Mouse (Mus musculus): Measurements from ENCODE around the gene Sh2b1. TPM values are rescaled to one million over a fixed set of nuclear protein-coding genes. Genes with fewer than 3 reads are reported as not detected.

Gene Sh2b1
- polyA plus RNA-seq, 1 experiment from 2014 or later, result 36.3 TPM

DNA sequence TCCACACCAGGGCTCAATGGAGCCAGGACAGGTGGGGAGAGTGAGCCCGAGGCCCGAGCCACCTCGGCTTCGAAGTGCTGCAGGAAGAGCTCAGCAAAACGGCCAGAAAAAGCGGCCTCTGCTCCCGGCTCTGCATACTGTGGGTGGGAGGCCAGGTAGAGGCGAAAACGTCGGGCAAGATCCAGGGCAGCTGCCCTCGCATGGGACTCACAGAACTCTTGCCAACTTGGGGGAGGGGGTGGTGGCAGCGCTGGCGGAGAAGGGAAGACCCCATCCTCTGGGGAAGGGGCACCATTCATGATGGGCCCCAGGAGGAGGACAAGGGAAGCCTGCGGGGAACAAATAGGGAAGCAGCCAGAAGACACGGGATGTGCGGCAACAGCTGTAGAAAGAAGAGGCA lies 2.5 kb downstream of the Sh2b1 start:
- no peak overlapping the region for H3K9ac ChIP-seq (replicated peaks; ENCODE audit: low read length)
- H3K4me2 ChIP-seq (ENCODE audit: low read depth, low read length), result no peak overlapping the region
- H3K27me3 ChIP-seq (ENCODE audit: control insufficient read depth, insufficient read depth, low read length), result no peaks in the 10 kb centered on the region
- DNase-seq (ENCODE audit: low spot score) (no peak), ATAC-seq (replicated peaks; ENCODE audit: insufficient number of reproducible peaks, low FRiP score, low TSS enrichment, low read depth) (no peak)
- no peak overlapping the region for H3K27ac ChIP-seq (replicated peaks; ENCODE audit: low read depth, low read length)
- no peak overlapping the region for H3K4me3 ChIP-seq (ENCODE audit: low read depth, low read length)
- WGBS, result 93% methylated on average over 16 of the region's 16 CpGs
- no peaks in the 10 kb centered on the region for H3K9me3 ChIP-seq (replicated peaks; ENCODE audit: control insufficient read depth, low read length)
- peaks cover 3% of the 10 kb centered on the region; the same call in 1 of the 2 replicates for H3K36me3 ChIP-seq (replicated peaks; ENCODE audit: control insufficient read depth, insufficient read depth, low read depth, low read length)
- no peaks in the 10 kb centered on the region for H3K4me1 ChIP-seq (ENCODE audit: control insufficient read depth, insufficient read depth, low read length)

DNA sequence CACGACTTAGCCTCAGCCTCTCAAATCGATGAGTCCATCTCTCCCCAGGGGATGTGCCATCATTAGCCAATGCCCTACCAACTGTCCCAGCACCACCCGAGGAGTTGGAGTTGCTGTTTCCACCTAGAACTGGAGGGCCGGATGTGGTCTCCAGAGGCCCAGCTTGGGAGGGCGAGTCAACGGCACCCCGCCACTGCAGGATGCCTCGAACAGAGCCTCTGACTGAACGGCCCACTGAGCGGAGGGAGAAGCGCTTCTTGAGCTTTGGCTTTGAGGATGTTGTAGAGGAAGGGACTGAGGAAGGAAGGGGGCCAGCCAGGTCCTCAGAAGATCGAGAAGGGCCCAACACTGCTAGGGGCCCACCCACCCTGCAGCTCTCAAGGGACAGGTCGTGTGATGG lies 2.9 kb downstream of the Sh2b1 start:
- Histone ChIP-seq H3K9ac (replicated peaks; ENCODE audit: low read length) (no peak overlapping the region), H3K27ac (replicated peaks; ENCODE audit: low read depth, low read length) (no peak overlapping the region), H3K36me3 (replicated peaks; ENCODE audit: control insufficient read depth, insufficient read depth, low read depth, low read length) (peaks cover 3% of the 10 kb centered on the region; the same call in 1 of the 2 replicates), H3K4me3 (ENCODE audit: low read depth, low read length) (no peak overlapping the region), H3K4me1 (ENCODE audit: control insufficient read depth, insufficient read depth, low read length) (no peaks in the 10 kb centered on the region), H3K4me2 (ENCODE audit: low read depth, low read length) (no peak overlapping the region), H3K27me3 (ENCODE audit: control insufficient read depth, insufficient read depth, low read length) (no peaks in the 10 kb centered on the region), H3K9me3 (replicated peaks; ENCODE audit: control insufficient read depth, low read length) (no peaks in the 10 kb centered on the region)
- no peak for DNase-seq (ENCODE audit: low spot score)
- ATAC-seq (replicated peaks; ENCODE audit: insufficient number of reproducible peaks, low FRiP score, low TSS enrichment, low read depth), result no peak
- 89% methylated on average over 13 of the region's 13 CpGs for WGBS

DNA sequence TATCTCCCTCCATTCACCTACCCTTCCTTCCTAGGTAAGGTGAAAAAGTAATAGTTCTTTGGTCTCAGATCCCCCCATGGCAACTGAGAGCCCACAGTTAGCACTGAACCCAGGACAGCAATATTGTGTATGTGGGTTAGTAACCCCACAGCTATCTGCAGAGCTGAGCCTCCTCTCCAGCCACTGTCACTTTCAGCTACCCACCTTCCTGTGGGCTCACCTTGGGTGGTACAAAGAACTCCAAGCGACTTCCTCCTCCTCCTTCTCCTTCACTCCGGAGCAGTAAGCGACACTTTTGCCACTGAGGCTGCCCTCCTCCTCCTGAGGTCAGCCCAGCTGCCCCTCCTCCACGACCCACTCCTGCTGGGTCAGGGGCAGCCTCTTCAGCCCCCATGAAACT lies 3.4 kb downstream of the Sh2b1 start:
- no peaks in the 10 kb centered on the region for H3K4me1 ChIP-seq (ENCODE audit: control insufficient read depth, insufficient read depth, low read length)
- DNase-seq (ENCODE audit: low spot score) (no peak), ATAC-seq (replicated peaks; ENCODE audit: insufficient number of reproducible peaks, low FRiP score, low TSS enrichment, low read depth) (no peak)
- H3K27me3 ChIP-seq (ENCODE audit: control insufficient read depth, insufficient read depth, low read length), result no peaks in the 10 kb centered on the region
- no peaks in the 10 kb centered on the region for H3K9me3 ChIP-seq (replicated peaks; ENCODE audit: control insufficient read depth, low read length)
- H3K27ac ChIP-seq (replicated peaks; ENCODE audit: low read depth, low read length), result no peak overlapping the region
- no peak overlapping the region for H3K9ac ChIP-seq (replicated peaks; ENCODE audit: low read length)
- 86% methylated on average over 4 of the region's 4 CpGs for WGBS
- peaks cover 3% of the 10 kb centered on the region; the same call in 1 of the 2 replicates for H3K36me3 ChIP-seq (replicated peaks; ENCODE audit: control insufficient read depth, insufficient read depth, low read depth, low read length)
- no peak overlapping the region for H3K4me3 ChIP-seq (ENCODE audit: low read depth, low read length)
- no peak overlapping the region for H3K4me2 ChIP-seq (ENCODE audit: low read depth, low read length)

GRCm38 (mm10) chr7:126471361-126471760 lies 3.9 kb downstream of the Sh2b1 start:
- H3K27me3 ChIP-seq (ENCODE audit: control insufficient read depth, insufficient read depth, low read length), result no peaks in the 10 kb centered on the region
- ATAC-seq (replicated peaks; ENCODE audit: insufficient number of reproducible peaks, low FRiP score, low TSS enrichment, low read depth) (no peak), DNase-seq (ENCODE audit: low spot score) (no peak)
- no peaks in the 10 kb centered on the region for H3K9me3 ChIP-seq (replicated peaks; ENCODE audit: control insufficient read depth, low read length)
- no peak overlapping the region for H3K4me2 ChIP-seq (ENCODE audit: low read depth, low read length)
- no peak overlapping the region for H3K9ac ChIP-seq (replicated peaks; ENCODE audit: low read length)
- no peak overlapping the region for H3K27ac ChIP-seq (replicated peaks; ENCODE audit: low read depth, low read length)
- H3K4me3 ChIP-seq (ENCODE audit: low read depth, low read length), result no peak overlapping the region
- no peaks in the 10 kb centered on the region for H3K4me1 ChIP-seq (ENCODE audit: control insufficient read depth, insufficient read depth, low read length)
- H3K36me3 ChIP-seq (replicated peaks; ENCODE audit: control insufficient read depth, insufficient read depth, low read depth, low read length), result peaks cover 3% of the 10 kb centered on the region; the same call in 1 of the 2 replicates
- WGBS, result 86% methylated on average over 5 of the region's 5 CpGs

DNA sequence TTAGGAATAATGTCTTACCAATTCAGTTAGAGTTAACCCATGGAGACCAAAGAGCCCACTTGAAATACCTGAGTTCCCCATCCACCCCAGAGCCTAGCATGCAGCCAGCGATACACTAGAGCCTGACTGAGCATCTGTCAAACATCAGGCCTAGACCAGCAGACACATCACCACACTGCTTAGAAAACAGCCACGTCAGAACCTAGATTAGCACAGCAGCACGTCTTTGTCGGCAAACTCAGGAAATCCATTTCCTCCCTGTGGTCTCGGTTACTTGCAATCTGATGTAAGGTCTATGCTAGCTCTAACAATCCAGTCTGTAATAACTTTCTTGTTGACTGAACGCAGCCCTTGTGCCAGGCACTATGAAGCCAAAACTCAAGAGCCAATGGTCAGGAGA lies 5.1 kb downstream of the Sh2b1 start:
- H3K36me3 ChIP-seq (replicated peaks; ENCODE audit: control insufficient read depth, insufficient read depth, low read depth, low read length), result peaks cover 3% of the 10 kb centered on the region; the same call in 1 of the 2 replicates
- no peak for ATAC-seq (replicated peaks; ENCODE audit: insufficient number of reproducible peaks, low FRiP score, low TSS enrichment, low read depth)

GRCm38 (mm10) chr7:126467834-126468627 lies 7.2 kb downstream of the Sh2b1 start:
- Histone ChIP-seq H3K27ac (replicated peaks; ENCODE audit: low read depth, low read length) (no peak overlapping the region), H3K9me3 (replicated peaks; ENCODE audit: control insufficient read depth, low read length) (no peaks in the 10 kb centered on the region), H3K27me3 (ENCODE audit: control insufficient read depth, insufficient read depth, low read length) (no peaks in the 10 kb centered on the region), H3K9ac (replicated peaks; ENCODE audit: low read length) (no peak overlapping the region), H3K4me1 (ENCODE audit: control insufficient read depth, insufficient read depth, low read length) (no peaks in the 10 kb centered on the region; the same call in 1 of the 2 replicates), H3K36me3 (replicated peaks; ENCODE audit: control insufficient read depth, insufficient read depth, low read depth, low read length) (peaks cover 3% of the 10 kb centered on the region; the same call in 1 of the 2 replicates), H3K4me3 (ENCODE audit: low read depth, low read length) (no peak overlapping the region), H3K4me2 (ENCODE audit: low read depth, low read length) (no peak overlapping the region)
- ATAC-seq (replicated peaks; ENCODE audit: insufficient number of reproducible peaks, low FRiP score, low TSS enrichment, low read depth) (no peak), DNase-seq (ENCODE audit: low spot score) (no peak)
- 91% methylated on average over 17 of the region's 18 CpGs for WGBS

More for the DNA sequence above, 5.1 kb downstream of the Sh2b1 start:
- Histone ChIP-seq H3K4me2 (ENCODE audit: low read depth, low read length) (no peak overlapping the region), H3K27me3 (ENCODE audit: control insufficient read depth, insufficient read depth, low read length) (no peaks in the 10 kb centered on the region), H3K4me1 (ENCODE audit: control insufficient read depth, insufficient read depth, low read length) (no peaks in the 10 kb centered on the region), H3K27ac (replicated peaks; ENCODE audit: low read depth, low read length) (no peak overlapping the region), H3K4me3 (ENCODE audit: low read depth, low read length) (no peak overlapping the region), H3K9ac (replicated peaks; ENCODE audit: low read length) (no peak overlapping the region), H3K9me3 (replicated peaks; ENCODE audit: control insufficient read depth, low read length) (no peaks in the 10 kb centered on the region)
- 93% methylated on average over 6 of the region's 6 CpGs for WGBS
- DNase-seq (ENCODE audit: low spot score), result no peak

GRCm38 (mm10) chr7:126467271-126467670 lies 8.0 kb downstream of the Sh2b1 start:
- no peaks in the 10 kb centered on the region; the same call in 1 of the 2 replicates for H3K4me1 ChIP-seq (ENCODE audit: control insufficient read depth, insufficient read depth, low read length)
- no peak for ATAC-seq (replicated peaks; ENCODE audit: insufficient number of reproducible peaks, low FRiP score, low TSS enrichment, low read depth)
- H3K9me3 ChIP-seq (replicated peaks; ENCODE audit: control insufficient read depth, low read length), result no peaks in the 10 kb centered on the region
- peak; percentile 44 for DNase-seq (ENCODE audit: low spot score)
- no peak overlapping the region for H3K4me3 ChIP-seq (ENCODE audit: low read depth, low read length)
- H3K36me3 ChIP-seq (replicated peaks; ENCODE audit: control insufficient read depth, insufficient read depth, low read depth, low read length), result peaks cover 3% of the 10 kb centered on the region; the same call in 1 of the 2 replicates
- H3K4me2 ChIP-seq (ENCODE audit: low read depth, low read length), result no peak overlapping the region
- no peak overlapping the region for H3K9ac ChIP-seq (replicated peaks; ENCODE audit: low read length)
- no peak overlapping the region for H3K27ac ChIP-seq (replicated peaks; ENCODE audit: low read depth, low read length)
- H3K27me3 ChIP-seq (ENCODE audit: control insufficient read depth, insufficient read depth, low read length), result no peaks in the 10 kb centered on the region
- WGBS, result 65% methylated on average over 5 of the region's 5 CpGs

DNA sequence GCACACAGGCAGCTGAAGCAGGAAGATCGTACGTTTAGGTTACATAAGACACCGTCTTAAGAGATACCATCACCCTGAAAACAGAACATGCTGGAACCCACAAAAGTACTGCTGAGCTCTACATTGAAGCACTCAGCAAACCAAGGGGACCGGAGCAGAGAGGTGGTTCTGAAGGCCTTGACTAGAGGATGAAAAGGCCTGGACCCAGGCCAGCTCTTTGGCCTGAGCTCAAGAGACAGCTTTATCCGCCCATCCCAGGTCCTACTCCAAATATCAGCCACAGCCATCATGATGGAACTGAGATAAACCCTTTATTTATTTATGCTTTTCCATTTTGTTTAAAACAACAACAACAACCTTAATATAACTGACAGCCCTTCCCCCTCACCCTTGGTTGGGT lies 8.5 kb downstream of the Sh2b1 start:
- H3K4me2 ChIP-seq (ENCODE audit: low read depth, low read length), result no peak overlapping the region
- H3K9ac ChIP-seq (replicated peaks; ENCODE audit: low read length), result no peak overlapping the region
- no peaks in the 10 kb centered on the region for H3K27me3 ChIP-seq (ENCODE audit: control insufficient read depth, insufficient read depth, low read length)
- H3K4me3 ChIP-seq (ENCODE audit: low read depth, low read length), result no peak overlapping the region
- no peaks in the 10 kb centered on the region for H3K9me3 ChIP-seq (replicated peaks; ENCODE audit: control insufficient read depth, low read length)
- DNase-seq (ENCODE audit: low spot score), result no peak
- H3K4me1 ChIP-seq (ENCODE audit: control insufficient read depth, insufficient read depth, low read length), result no peaks in the 10 kb centered on the region; the same call in 1 of the 2 replicates
- no peak for ATAC-seq (replicated peaks; ENCODE audit: insufficient number of reproducible peaks, low FRiP score, low TSS enrichment, low read depth)
- no peak overlapping the region for H3K27ac ChIP-seq (replicated peaks; ENCODE audit: low read depth, low read length)
- H3K36me3 ChIP-seq (replicated peaks; ENCODE audit: control insufficient read depth, insufficient read depth, low read depth, low read length), result peaks cover 3% of the 10 kb centered on the region; the same call in 1 of the 2 replicates
- 93% methylated on average over 5 of the region's 5 CpGs for WGBS
